Mouse (Mus musculus) liver, embryonic 14.5 days (tissue): Measurements from ENCODE around the gene Nkain2.

Experiments used
- CTCF ChIP-seq: IDR thresholded peaks from 2 replicates; pipeline ENCODE4 v1.5.1; 2016; ENCODE audit warnings: antibody characterized with exemption, low read depth, control low read depth
- EP300 ChIP-seq: IDR thresholded peaks from 2 replicates; pipeline ENCODE4 v1.6.1; 2016; ENCODE audit warnings: antibody characterized with exemption, low read depth

GRCm38 (mm10) chr10:32889652-32890506 lies at the start of gene Nkain2:
- TF ChIP-seq CTCF, result no peak
- TF ChIP-seq EP300, result no peak
